Mouse (Mus musculus) liver, embryonic 16.5 days (tissue): ENCODE measurements around the gene Zbtb11. TPM values are rescaled to one million over a fixed set of nuclear protein-coding genes. Genes with fewer than 3 reads are reported as not detected.

Experiments
- ATAC-seq: fragments of 200-750 bp; cut with Nextera tagmentation; 2 replicates; pipeline ENCODE4 v1.8.0; 2017; ENCODE audit warnings: low read depth, mild to moderate bottlenecking, moderate number of reproducible peaks, moderate library complexity
- H3K27ac ChIP-seq: fragments of 300-500 bp; sonication (generic); 2 replicates; pipeline ENCODE4 v1.5.1; 2014; ENCODE audit warnings: mild to moderate bottlenecking, low read length
- H3K27me3 ChIP-seq: fragments of 300-500 bp; sonication (generic); 2 replicates; pipeline ENCODE4 v1.6.1; 2014; ENCODE audit warnings: low read depth, low read length, mixed read lengths; ENCODE audit not compliant: control insufficient read depth, insufficient read depth
- H3K36me3 ChIP-seq: fragments of 300-500 bp; sonication (generic); 2 replicates; pipeline ENCODE4 v1.6.1; 2014; ENCODE audit warnings: mild to moderate bottlenecking; ENCODE audit not compliant: control insufficient read depth, insufficient read depth
- H3K4me1 ChIP-seq: fragments of 300-500 bp; sonication (generic); 2 replicates; pipeline ENCODE4 v1.6.1; 2014; ENCODE audit warnings: low read depth, low read length, mixed read lengths; ENCODE audit not compliant: control insufficient read depth
- H3K4me2 ChIP-seq: fragments of 300-500 bp; sonication (generic); 2 replicates; pipeline ENCODE4 v1.6.1; 2014; ENCODE audit warnings: low read depth, low read length, mixed read lengths
- H3K4me3 ChIP-seq: fragments of 300-500 bp; sonication (generic); 2 replicates; pipeline ENCODE4 v1.5.1; 2014; ENCODE audit warnings: low read depth, mild to moderate bottlenecking, low read length
- H3K9ac ChIP-seq: fragments of 300-500 bp; sonication (generic); 2 replicates; pipeline ENCODE4 v1.6.1; 2014; ENCODE audit warnings: low read depth, low read length
- H3K9me3 ChIP-seq: fragments of 300-500 bp; sonication (generic); replicated peaks from 2 replicates; pipeline ENCODE4 v1.6.1; 2016; ENCODE audit warnings: low read length; ENCODE audit not compliant: control insufficient read depth
- WGBS: fragments of 180-500 bp; shearing (Covaris S2); extraction: QIAGEN DNeasy Blood & Tissue Kit; methylation state at CpG from one replicate; pipeline ENCODE4 v1.1.7; 2014; ENCODE audit not compliant: insufficient replicate concordance; 5-methylcytosine and 5-hydroxymethylcytosine counted together
- polyA plus RNA-seq: library from polyadenylated mRNA; unstranded; fragments of >200 nt; fragmentation: Nextera tagmentation; extraction: Ambion mirVana; gene quantifications from 2 replicates; pipeline ENCODE4 v1.2.1, GENCODE M21; 2015

The Zbtb11 gene
- polyA plus RNA-seq, 1 experiment from 2014 or later = 8.3 TPM

DNA sequence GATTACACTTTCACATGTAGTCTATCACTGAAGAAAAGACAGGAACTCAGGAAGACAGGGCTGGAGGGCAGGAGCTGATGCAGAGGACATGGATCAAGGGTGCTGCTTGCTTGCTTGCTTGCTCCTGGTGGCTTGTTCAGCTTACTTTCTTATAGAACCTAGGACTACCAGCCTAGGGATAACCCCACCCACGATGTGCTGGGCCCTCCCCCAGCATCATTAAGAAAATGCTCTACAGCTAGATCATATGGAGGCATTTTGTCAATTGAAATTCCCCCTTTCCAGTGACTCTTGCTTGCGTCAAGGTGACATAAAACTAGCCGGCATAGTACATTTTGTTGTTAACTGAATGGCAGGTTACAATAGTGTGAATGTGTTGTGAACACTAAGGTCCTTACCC is 82.2 kb downstream of the Zbtb11 start:
- Histone ChIP-seq H3K27me3 (no peaks in the 10 kb centered on the region), H3K9ac (no peak overlapping the region), H3K36me3 (no peaks in the 10 kb centered on the region), H3K4me1 (no peaks in the 10 kb centered on the region; the same call in 1 of the 2 replicates), H3K9me3 (no peaks in the 10 kb centered on the region), H3K4me2 (no peak overlapping the region), H3K27ac (no peak overlapping the region), H3K4me3 (no peak overlapping the region)
- ATAC-seq = no peak
- WGBS = 73% methylated on average over 3 of the region's 3 CpGs

DNA sequence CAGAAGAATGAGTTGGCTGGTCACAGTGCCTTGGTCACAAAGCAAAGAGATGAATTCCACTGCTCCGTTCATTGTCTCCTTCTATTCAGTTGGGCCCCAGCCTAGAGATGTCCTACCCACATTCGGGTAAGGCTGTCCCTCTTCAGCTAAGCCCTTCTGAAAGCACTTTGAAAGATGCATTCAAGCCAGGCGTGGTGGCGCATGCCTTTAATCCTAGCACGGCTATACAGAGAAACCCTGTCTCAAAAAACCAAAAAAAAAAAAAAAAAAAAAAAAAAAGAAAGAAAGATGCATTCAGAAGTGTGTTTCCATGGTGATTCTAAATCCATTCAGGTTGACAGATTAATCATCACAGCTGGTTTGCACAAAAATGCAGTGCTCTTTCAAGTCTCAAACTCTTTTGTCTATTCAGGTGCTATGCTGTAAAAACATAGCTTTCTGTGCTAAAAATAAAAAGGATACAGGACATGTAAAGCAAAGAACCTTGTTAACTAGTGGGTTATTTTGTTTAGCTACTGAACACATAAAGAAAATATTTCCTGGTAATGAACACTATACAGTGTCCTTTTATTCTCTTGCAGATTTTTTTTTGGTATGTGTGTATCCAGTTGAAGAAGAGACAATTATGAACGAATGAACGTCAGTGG is 83.4 kb downstream of the Zbtb11 start:
- no peak overlapping the region for H3K9ac ChIP-seq
- no peak overlapping the region for H3K4me2 ChIP-seq
- no peaks in the 10 kb centered on the region; the same call in 1 of the 2 replicates for H3K4me1 ChIP-seq
- H3K36me3 ChIP-seq = no peaks in the 10 kb centered on the region
- 74% methylated on average over 7 of the region's 7 CpGs for WGBS
- no peak for ATAC-seq
- no peaks in the 10 kb centered on the region for H3K27me3 ChIP-seq
- no peaks in the 10 kb centered on the region for H3K9me3 ChIP-seq
- no peak overlapping the region for H3K27ac ChIP-seq
- H3K4me3 ChIP-seq = no peak overlapping the region

DNA sequence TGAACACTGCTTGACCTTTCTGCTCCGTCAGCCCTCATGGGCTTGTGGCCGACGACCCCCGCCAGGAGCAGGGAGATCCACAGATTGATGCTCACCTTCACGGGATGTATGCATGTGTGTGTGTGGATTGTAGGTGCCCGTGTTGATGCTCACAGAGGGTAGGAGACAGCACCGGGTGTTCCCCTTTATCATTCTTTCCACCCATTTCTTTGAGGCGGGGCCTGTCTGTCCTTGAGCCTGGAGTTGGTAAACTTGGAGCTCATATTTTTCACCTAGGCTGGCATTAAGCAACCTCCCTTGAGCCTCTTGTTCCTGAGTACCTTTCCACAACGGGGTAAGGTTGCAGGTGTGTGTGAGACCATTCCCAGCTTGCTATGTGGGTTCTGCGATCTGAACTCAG is 84.5 kb downstream of the Zbtb11 start:
- Histone ChIP-seq H3K27me3 (no peaks in the 10 kb centered on the region), H3K27ac (no peak overlapping the region), H3K4me3 (no peak overlapping the region), H3K4me1 (no peaks in the 10 kb centered on the region; the same call in 1 of the 2 replicates), H3K36me3 (no peaks in the 10 kb centered on the region), H3K9me3 (no peaks in the 10 kb centered on the region), H3K9ac (no peak overlapping the region), H3K4me2 (no peak overlapping the region)
- WGBS = 59% methylated on average over 10 of the region's 10 CpGs
- no peak for ATAC-seq

Other genes with a start within 250 kb of the Zbtb11 start
- 2.2 and 2.3 TPM in 2 replicates for gene Nfkbiz, start 135.0 kb upstream of the Zbtb11 start, polyA plus RNA-seq
- 0.60 and 0.64 TPM in 2 replicates for gene Nxpe3, start 78.6 kb upstream of the Zbtb11 start, polyA plus RNA-seq
- 3.5 and 3.7 TPM in 2 replicates for gene Cep97, start 39.0 kb upstream of the Zbtb11 start, polyA plus RNA-seq
- 300 and 356 TPM in 2 replicates for gene Rpl24, start 7.6 kb upstream of the Zbtb11 start, polyA plus RNA-seq
- gene Pcnp, start 55.9 kb downstream of the Zbtb11 start, polyA plus RNA-seq = 76.6 and 88.9 TPM in 2 replicates
- 11.0 and 12.9 TPM in 2 replicates for gene Trmt10c, start 63.9 kb downstream of the Zbtb11 start, polyA plus RNA-seq
- 16.0 TPM in 2 replicates for gene Senp7, start 74.5 kb downstream of the Zbtb11 start, polyA plus RNA-seq
- 0.12 and 0.26 TPM in 2 replicates for gene Impg2, start 230.4 kb downstream of the Zbtb11 start, polyA plus RNA-seq